Mouse (Mus musculus) myocyte (in vitro differentiated cells): ENCODE measurements at regions not wholly inside any gene's neighbourhood (a gene's known extent, or its start where the extent isn't known, plus 50 kb on each side); places are given as distances from the start of the nearest gene placed in this dataset.
"Not testable (repeated sequence)": the region's sequence is repeated elsewhere in the genome, so short reads cannot be mapped to it uniquely, and the experiment has no call there.

Experiments
- E2F4 ChIP-seq: IDR thresholded peaks from one replicate; pipeline ENCODE4 v1.6.1; 2011; ENCODE audit warnings: mild to moderate bottlenecking, control low read depth, moderate library complexity; ENCODE audit not compliant: insufficient read depth
- MAX ChIP-seq: IDR thresholded peaks from one replicate; pipeline ENCODE4 v1.6.1; 2011; ENCODE audit warnings: low read depth, mild to moderate bottlenecking, control low read depth
- MYOG ChIP-seq, 3 experiments: IDR thresholded peaks; one replicate each; pipeline ENCODE4 v1.6.1; 2011; ENCODE audit warnings: control low read depth in 2 of 3, low read depth in 2 of 3, mild to moderate bottlenecking in 2 of 3; ENCODE audit not compliant: insufficient read length in 2 of 3, control insufficient read depth in 1 of 3, insufficient read depth in 1 of 3
- POLR2A ChIP-seq: IDR thresholded peaks from one replicate; pipeline ENCODE4 v1.6.1; 2011; ENCODE audit warnings: low read depth, mild to moderate bottlenecking, control low read depth, moderate library complexity; ENCODE audit not compliant: insufficient read length
- POLR2AphosphoS2 ChIP-seq: IDR thresholded peaks from one replicate; pipeline ENCODE4 v1.6.1; 2011; ENCODE audit warnings: low read depth, control low read depth; ENCODE audit not compliant: insufficient read length
- TCF12 ChIP-seq: IDR thresholded peaks from one replicate; pipeline ENCODE4 v1.6.1; 2011; ENCODE audit warnings: mild to moderate bottlenecking, control low read depth; ENCODE audit not compliant: poor library complexity, insufficient read depth, severe bottlenecking
- TCF3 ChIP-seq: IDR thresholded peaks from one replicate; pipeline ENCODE4 v1.6.1; 2011; ENCODE audit warnings: low read depth, control low read depth; ENCODE audit not compliant: insufficient read length
- USF1 ChIP-seq: IDR thresholded peaks from one replicate; pipeline ENCODE4 v1.6.1; 2011; ENCODE audit warnings: low read depth, mild to moderate bottlenecking, control low read depth, moderate library complexity

DNA sequence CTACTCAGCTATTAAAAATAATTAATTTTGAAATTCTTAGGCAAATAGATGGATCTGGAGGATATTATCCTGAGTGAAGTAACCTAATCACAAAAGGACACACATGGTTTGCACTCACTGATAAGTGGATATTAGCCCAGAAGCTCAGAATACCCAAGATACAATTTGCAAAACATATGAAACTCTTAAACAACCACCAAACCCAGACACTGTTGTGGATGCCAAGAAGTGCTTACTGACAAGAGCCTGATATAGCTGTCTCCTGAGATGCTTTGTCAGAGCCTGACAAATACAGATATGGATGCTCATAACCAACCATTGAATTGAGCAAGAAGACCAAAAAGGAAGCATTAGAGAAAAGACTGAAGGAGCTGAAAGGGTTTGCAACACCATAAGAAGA lies 468.4 kb upstream of the Cdh12 start:
- not testable (repeated sequence) for TF ChIP-seq TCF12; POLR2A; POLR2AphosphoS2; TCF3; MYOG (IDR thresholded peaks at IDR 0.05; ENCODE audit: control insufficient read depth in 1 of 3, insufficient read depth in 1 of 3, insufficient read length in 2 of 3, low read depth in 2 of 3); E2F4; USF1; MAX
